Mouse (Mus musculus) c-Kit-positive CD71-negative TER-119-negative erythroid progenitor cells, embryonic 14.5 days (primary cell): ENCODE measurements at regions not wholly inside any gene's neighbourhood (a gene's known extent, or its start where the extent isn't known, plus 50 kb on each side); places are given as distances from the start of the nearest gene placed in this dataset.

Experiments used
- DNase-seq: peaks from one replicate; pipeline ENCODE4 v3.0.0-alpha.2; 2013; ENCODE audit warnings: low read depth

DNA sequence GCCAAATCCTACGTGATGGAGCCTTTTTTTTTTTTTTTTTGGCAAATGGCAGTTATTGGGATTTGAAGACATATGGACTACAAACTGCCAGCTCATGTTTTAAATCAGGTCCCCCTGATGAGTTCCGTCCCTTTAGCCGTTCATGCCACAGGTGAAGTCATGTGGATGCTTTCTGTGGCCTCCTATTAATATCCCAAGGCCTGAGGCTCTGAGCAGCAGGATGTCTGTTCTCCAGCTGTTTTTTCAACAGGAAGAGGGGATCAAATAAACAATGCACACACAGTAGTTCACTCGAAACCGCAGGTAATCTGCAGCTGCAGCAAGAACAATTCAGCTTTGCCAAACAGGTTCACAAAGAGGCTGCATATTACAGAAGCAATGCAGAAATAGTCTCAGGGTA is 112.1 kb downstream of the Dusp6 start:
- DNase-seq: no peak

DNA sequence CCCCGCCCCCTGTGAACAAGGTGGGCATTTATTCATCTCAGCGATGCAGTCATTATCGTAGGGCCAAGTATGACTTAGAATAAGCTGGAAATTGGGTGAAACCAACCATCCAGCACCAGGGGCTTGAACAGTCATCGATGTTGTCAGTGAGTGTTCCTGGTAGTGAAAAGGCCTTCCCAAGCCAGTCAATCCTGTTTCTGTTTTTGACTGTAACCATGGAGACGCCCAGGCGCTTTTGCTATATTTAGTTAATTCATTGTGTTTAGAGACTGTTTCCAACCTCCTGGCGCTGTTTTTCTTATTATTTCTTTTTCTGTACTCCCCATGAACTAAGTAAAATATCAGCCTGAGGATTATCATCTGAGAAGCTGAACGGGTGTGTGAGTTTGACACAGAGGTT is 113.4 kb downstream of the Dusp6 start:
- DNase-seq: no peak

DNA sequence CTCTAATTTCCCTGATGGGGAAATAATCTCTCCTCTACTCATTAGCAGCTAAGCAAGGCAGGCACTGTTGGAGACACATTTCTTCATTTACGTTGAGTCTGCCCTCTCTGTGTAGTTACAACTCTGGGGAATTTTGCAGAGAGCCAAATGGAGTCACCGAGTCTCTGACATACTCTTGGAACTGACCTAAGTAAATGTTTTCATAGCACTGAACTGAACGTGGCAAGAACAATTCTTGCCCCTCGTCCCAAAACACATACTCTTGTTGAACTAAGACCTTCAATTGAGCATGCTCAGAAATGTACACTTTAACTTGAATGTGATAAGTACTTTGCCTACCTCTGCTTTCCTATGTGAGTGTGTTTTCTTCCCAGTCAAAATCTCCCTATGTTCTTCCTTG is 114.5 kb downstream of the Dusp6 start:
- DNase-seq: no peak

DNA sequence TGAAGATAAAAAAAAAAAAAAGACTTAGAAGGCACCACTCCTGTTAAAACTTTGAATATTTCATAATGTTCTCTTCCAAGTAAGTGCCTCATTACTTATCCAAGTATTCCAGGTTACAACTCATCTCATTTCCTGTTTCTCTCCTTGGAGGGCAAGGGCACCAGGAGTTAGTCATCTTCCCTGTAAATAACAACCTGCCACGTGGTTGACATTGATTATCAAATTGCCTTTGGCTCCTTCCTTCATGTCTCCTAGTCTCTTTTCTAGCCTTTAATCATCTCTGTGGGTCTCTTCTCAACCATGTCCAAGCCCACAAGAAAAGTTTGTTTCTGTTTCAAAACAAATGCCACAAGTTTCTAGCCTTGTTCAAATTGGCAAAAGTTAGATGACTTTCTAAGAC is 116.1 kb downstream of the Dusp6 start:
- DNase-seq: no peak

DNA sequence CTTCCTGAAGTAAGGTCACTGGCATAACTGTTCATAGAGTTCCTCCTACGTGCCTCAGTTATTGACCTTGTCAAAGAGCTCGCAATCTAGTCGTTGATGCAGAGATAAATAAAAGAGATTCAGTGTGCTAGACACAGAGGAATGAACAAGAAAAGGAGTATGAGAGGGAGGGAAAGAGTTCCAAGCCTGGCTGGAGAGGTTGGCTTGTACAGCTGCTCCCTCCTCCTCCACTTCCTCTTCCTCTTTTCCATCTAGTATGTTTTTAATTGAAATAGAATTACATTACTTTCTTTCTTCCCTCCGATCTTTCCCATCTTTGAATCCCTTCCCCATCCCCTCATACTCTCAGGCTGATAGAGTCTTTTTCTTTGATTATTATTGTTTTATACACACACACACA is 117.1 kb downstream of the Dusp6 start:
- no peak for DNase-seq

DNA sequence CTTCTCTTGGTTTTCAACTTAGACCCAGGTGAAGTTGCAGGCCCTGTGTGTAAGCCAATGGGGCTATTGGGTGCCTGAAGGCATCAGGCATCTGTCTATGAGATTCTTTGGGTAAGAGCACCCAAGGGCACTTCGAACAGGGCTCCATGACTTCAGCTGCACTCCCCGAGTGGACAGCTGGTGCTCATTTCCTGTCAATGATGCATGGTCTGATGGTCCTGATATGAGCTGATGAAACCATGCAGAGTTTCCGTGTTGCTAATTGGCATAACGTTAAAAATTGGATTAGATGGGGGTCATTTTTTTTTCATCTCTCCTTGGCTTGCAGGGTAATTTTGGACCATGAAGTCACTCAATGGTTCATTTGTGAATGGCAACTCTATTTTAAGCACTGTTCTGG is 120.0 kb downstream of the Dusp6 start:
- no peak for DNase-seq

DNA sequence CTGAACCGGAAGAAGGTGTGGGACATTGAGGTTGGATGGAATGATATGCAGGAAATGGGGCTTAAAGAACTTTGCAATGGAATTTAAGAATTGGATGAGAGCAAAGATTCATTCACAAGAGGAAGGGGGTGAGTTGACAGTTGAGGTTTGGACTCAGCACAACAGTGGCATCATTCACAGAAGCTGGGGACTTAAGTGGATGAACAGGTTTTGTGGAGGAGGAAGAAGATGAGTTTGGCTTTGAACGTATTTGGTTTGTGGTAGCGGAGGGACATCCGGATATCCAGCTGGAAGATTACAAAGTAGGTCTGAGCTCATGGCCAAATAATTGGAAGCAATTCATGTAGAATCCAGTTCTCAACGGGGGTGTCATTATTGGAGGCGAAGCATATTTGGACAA is 121.3 kb downstream of the Dusp6 start:
- DNase-seq: no peak

DNA sequence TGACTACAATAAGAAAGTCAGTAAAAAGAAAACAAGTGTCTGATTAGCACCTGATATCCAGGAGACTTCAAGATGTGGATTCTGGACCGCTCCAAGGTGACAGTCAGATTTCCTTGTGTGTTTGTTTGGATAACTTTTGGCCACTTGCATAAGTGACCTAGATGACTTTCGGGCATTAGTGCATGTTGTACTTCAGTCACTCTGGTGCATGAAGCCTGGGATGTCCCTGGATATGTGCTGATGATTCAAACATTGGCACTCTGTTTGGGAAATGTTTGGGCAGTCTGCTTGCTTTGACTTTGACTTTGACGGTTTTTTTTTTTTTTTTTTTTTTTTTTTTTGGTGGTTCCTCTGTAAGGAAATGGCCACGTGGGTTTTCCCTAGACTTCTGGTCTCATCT is 121.8 kb downstream of the Dusp6 start:
- DNase-seq: no peak

DNA sequence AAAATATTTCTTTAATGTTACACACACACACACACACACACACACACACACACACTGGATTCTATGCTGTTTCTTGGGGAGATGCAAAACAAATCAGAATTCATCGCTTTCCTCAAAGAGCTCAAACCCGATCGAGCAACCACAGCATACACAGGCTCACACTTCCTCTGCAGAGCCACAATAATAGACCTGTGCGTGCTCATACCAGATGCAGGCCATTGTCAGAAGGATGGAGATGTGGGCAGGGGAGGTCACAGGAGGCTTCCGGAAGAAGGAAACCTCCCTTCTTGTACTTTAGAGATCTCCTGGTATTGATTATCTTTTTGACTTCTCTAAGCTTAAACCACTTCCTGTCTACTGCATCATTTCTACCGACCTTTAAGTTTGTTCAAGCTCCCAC is 122.8 kb downstream of the Dusp6 start:
- DNase-seq: no peak

DNA sequence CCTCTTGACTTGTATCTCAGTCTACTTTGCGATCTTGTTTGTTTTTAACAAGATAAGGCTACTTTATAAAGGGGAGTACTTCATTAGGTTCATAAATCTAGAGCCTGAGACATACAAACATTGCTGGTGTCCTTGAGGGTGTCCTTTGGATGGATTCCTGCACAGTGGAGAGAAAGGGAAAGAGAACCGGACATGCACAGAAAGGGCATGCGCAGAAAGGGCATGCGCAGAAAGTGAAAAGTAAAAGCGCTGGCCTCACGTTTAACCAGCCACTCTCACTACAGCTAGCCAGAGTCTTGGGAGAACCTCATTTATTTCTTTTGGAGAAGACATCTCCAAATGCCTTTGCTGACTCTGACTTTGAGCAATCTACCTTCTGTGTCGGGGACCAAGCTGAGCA is 125.5 kb downstream of the Dusp6 start:
- DNase-seq: no peak

DNA sequence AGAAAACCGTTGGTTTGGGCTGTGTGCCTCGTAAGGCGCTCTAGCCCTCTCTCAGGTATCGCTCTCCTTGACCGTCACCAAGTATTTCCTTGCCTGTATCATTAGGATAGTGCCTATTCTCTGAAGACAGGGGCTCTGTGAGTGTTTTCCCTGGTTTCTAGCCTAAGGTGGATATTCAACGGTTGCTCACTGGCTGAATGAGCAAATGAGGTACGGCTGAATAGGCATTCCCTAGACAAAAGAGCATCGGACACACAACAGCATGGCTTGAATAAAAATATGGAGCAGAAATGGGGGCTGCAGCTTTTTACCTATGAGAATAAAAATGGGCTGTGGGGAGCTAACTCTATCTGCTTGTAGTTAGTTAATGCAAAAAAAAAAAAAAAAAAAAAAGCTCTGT is 126.0 kb downstream of the Dusp6 start:
- DNase-seq: no peak

DNA sequence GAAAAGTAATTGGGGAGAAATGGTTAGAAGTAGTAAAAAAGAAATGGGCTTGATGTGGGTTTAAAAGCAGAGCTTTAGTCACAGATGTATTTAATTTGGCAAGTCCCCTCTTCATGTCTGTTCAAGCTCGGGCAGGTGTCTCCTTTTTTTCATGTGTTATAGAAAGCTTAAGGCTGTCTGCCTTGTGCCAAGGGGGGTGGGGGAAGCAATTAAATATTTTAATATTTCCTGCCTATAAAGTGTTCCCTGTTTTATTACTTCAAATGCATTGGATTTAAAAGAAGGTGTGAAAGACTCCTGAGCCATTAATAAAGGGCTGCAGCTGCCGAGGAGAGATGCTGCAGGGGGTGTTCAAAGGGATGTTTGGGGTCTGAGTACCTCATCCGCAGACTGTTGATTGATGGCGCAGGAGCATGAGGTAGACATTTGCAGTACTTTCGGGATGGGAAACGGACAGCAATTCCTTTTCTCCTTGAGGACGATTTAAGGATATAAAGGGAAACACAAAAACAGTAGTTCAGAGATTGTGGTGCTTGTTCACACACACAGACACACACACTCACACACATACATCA is 127.7 kb downstream of the Dusp6 start:
- no peak for DNase-seq

DNA sequence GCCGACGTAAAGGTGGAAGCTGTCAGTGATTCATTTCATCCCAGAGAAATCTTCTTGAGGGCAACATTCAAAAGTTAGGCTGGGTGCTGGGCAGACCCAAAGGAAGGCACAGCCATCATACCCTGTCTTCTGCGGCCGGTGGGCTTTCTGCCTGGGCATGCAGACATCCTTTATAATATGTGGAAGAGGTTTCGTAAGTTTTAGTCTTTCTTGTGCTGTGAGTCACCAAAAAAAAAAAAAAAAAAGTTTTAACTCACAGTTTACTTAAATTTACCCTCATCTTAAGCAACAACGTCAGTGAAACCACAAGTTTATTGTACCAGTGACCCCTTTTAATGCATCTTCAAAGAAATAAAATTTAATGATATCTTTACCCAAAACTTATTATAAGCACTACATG is 128.7 kb downstream of the Dusp6 start:
- DNase-seq: no peak

DNA sequence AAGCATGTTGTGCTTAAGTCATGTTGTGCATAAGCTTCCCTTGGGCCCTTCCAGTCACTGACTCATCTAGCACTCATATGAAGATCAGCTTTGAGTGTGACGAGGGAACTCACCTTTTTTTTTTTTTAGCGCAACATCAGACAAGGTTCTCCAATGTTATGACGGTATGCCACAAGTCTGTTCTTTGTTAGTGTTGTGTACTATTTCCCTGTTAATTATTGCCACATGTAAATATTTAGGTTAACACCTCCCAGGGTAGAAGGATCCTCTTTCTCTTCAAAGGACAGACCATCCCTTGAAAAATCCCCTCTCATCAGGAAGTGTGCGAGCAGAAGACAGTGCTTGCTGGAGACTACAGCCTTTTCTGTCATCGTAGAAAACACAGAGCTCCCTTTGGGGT is 129.9 kb downstream of the Dusp6 start:
- DNase-seq: no peak

DNA sequence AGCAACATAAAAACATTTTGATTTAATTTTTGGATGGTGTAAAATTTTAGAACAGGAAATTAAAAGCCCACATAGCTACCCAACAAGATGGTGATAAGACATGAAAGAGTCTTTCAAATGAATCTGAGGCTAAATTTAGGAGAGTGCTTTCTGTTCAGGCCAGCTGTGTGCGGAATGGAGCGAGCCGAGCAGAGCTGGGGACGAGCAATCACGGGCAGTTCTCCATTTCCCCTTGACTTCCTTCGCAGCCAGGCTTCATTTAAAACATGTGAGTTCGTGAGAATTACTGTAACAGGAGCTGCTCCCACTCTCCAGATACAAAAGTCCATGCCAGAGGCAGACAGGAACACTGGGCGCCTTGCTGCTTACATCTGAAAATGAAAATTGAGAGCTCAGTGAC is 130.5 kb downstream of the Dusp6 start:
- no peak for DNase-seq

DNA sequence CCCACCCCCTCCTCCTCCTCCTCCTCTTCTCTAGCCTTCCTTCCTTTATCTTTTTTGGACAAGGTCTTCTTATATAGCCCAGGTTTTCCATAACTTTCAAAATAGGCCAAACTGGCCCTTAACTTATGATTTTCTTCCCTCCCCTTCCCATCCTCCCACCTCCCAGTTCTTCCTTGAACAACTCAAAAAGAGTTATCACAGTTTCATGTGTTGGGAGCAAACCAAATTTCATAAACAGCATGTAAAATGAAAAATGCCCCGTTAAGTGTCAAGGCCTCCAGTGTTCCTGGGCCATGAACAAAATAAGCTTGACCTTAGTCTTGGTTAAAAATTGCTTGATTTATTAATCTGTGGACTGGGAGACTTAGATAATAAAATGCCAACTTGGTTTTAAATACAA is 132.4 kb downstream of the Dusp6 start:
- no peak for DNase-seq

DNA sequence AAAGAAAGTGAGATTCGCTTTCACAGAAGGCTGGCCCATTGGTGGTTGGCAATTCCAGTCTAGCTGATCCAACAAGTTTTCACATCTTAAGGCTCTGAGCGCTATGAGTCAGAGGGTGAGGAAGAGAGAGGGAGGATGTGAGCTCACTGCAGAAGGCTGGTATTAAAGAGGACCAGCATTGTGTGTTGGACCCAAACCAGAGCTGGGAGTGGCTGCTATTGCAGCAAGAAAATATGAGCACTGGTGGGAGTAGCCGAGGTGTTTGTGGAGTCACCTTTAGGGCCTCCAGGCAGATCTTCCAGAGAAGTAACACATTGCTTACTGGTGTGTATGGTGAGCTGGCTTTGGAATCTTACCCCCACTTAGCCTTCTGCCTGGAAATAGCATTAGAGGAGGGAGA is 133.6 kb downstream of the Dusp6 start:
- no peak for DNase-seq

DNA sequence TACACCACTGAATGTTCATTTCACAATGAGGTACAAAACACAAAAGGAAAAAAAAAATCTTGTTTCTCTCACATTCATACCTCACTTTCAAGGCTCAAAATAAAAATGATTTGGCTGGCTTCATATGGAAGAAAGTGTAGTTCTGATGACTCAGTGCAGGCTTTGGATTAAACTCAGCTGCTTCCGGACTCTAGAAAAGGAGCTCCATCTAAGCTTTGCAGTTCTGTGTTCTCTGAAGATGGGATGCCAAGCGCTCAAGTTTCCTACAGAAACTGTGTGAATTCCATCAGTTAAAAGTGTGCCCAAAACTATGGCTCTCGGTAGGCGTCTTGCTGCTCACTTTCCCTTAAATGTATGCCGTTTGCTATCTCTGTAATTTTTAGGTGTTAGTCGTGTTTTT is 137.0 kb downstream of the Dusp6 start:
- no peak for DNase-seq

DNA sequence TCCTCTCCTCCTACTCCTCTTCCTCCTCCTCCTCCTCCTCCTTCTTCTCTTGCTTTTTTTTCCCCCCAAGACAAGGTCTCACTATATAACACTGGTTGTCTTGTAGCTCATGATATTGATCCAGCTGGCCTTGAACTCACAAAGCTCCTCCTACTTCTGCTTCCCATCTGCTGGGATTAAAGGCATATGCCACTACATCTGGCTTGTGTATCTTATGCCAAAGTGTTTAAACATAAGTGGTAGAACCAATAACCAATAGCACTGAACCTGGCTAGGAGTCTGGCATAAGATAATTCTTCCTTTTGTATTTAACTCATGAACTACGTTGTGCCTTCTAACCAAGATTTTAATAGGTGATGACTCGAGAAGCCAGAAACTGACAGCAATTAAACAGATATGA is 143.7 kb downstream of the Dusp6 start:
- DNase-seq: no peak

DNA sequence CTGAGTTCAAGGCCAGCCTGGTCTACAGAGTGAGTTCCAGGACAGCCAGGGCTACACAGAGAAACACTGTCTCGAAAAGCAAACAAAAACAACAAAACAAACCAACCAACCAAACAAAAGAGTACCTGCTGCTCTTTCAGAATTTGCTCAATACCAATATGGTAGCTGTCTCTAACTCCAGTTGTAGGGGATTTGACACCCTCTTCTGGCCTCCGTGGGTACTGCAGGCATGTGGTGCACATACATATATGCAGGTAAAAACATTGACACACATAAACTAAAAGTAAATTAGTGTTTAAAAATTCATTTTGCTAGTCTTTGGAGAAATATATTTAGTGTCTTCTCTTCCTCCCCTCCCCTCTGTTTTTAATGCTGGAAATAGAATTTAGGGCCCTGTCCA is 145.8 kb downstream of the Dusp6 start:
- DNase-seq: no peak

DNA sequence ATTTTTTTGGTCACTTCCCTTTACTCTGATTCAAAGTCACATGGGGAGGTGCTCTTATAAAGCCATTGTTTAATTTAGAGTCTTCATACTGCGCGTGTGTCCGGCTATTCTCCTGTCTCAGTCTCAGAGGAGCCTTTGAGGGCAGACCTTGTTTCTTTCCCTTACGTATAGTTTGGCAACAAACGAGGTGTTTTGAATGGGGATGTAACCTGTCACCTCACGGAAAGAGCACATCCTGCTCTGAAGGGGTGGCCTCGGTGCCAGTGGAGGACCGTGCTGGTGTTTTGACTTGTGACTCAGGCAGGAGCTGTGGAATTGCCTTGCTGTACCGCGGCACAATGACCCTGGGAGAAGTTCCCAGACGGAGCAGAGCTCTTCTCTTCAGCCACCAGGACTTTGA is 146.7 kb downstream of the Dusp6 start:
- DNase-seq: no peak

DNA sequence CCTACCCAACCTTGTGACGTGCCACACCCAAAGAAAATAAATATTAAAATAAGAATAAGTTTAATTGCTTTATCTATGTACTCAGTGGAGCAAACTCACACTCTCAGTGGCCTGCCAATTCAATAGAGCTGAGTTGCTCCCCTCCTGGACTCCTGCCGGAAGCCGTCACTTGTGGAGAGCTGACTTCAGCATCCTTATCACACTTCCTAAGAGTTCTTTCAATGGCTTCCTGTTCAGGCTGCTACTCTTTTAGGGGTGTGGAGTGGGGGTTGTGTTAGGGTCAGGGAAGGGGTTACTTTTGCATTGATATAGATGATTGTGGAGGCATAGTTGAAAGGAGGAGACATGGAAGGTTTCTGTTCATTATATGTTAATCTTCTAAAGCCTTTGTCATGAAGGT is 147.7 kb downstream of the Dusp6 start:
- DNase-seq: no peak

DNA sequence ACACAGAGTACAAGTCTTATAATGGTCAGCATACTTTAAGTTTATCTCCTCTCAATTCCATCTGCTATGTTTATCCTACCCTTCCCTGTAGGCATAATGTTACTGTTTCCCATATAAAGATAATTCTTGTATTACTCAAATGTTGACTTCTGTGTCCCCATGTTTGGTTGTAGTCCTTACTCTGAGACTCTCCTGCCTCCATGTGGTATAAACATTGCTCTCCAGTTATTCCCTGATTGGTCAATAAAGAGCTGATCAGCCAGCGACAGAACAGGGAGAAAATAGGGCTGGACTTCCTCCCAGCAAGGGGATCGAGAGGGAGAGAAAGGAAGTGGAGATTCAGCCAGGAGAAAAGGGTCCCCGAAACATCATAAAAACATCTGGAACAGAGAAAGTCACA is 150.4 kb downstream of the Dusp6 start:
- DNase-seq: no peak

DNA sequence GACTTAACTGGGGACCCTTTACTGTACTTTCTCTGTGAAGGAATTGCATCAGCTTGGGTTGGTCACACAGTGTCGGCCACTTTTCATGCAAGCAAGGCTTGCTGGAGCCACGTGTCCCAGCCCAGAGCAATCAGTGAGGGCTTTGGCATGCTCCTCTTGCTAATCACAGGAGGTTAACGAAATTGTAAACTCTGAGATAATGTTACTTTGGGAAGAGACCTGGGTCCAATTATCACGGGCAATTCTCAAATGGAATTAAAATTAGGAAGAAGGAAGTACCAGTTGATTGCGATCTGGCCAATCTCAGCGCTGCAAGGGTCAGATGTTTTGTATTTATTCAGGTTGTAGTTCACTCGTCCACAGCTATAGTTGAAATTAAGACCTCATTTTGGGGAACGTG is 153.2 kb downstream of the Dusp6 start:
- DNase-seq: no peak

DNA sequence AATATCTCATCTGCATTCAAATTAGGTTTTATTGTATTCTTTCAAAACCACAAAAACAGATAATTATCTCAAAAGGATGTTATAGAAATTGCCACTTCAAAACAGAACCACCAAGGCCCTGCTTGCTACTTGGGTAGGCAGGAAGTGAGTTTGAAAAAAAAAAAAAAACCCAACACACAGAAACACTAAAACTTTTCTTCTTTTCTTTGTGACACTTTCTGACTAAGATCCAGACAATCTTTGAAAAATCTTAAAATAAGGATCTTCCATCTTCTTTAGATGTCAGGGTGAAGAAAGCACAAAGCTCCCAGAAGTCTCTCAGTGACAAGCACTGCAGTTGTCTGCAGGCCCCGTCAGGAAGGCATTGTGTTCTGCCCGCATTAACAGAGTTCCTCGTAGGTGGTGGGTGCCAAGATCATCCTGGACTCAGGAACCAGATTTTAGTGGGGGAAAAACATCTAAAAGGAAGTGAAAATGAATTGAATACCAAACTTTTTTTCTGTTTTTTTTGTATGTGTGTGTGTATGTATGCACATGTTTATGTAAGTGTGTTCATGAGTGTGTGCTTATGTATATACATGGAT is 154.0 kb downstream of the Dusp6 start:
- no peak for DNase-seq
